Mouse (Mus musculus) spleen, postnatal 36 days (tissue): ENCODE data around the gene Amigo2.

ENCODE experiments used
- DNase-seq, 2 experiments: peaks; one replicate each; pipeline ENCODE4 v3.0.0; 2022; ENCODE audit warnings: low spot score in 2 of 2, mixed read lengths in 1 of 2

Amigo2 gene

DNA sequence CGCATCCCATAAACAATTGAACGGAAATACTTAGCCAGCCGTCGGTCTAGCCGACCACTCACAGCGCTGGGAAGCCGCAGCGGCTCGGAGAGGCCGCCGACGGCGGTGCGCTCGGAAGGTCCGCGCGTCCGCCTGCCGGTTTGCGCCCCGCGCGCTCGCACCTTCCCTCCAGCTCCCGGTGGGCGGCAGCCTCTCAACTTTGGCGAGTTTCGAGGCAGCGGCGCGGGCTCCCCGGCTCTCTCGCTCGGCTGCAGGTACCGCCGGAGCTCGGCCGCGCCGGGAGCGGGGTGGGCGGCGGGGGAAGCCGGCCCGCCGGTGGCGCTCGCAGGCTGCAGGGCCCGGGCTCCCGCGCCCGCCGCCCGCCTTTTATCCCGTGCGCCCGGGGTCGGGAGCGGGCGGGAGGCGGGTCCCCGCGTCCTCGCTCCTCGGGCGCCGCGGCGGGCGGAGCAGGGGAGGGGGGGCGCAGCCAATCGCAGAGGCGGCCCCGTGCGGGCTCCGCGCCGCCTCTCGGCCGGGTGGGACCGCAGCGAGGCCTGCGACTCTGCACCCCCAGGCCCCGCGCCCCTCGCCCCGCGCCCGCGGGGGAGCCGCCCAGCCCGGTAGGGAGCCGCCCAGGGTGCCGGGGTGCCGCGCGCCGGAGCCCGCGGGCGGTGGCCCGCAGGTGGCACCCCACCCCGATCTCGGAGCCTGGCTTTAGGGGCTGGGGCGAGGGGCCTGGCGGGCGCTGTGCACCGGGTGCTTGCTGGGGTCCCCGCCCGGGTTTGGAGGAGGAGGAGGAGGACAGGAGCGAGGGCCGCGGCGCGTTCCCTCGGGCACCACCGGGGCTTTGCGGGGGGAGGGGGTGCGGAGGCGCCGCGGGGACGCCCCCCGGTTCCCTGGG lies at the start of gene Amigo2, which contains the start of gene Pced1b:
Amigo2 (minus strand) TSS at position 377 of the 880 bp plus-strand sequence.
Pced1b (plus strand) TSS at position 197 of the 880 bp plus-strand sequence.
- DNase-seq, result peak; percentile 61 to 63

DNA sequence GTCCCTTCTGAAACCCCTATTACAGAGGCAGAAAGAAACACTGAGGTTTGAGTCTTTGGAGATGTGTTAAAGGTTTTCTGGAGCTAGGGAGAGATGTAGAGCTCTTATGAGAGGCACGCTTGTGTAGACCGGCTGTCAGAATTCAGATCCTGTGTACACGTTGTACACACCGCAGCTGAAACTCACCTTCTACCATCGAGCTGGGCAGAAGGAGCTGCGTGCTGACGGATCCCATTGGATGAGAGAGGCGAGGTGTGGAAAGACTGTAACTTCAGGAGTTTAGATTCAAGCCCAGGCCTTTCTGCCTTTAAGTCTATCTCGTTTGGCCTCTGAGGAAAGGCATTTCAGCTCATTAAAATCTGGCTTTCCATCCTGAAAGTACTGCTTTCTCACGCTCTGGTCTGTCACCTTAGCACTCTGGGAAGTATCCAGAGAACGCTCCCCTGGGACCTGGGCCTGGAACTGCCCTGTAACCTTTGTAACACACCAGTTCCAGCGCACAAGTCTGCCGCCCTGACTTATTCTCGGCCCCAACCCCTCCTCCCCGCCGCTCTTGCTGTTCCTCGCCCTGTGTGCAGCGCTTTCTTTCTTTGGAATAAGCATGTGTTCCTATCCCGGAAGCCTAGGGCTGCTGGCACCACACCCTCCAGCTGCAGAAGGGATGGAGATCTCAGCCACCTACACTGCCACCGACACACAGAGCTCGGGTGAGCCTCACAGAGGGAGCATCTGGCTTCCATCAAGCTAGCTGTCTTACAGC lies 44.4 kb upstream of the Amigo2 start:
- no peak for DNase-seq

DNA sequence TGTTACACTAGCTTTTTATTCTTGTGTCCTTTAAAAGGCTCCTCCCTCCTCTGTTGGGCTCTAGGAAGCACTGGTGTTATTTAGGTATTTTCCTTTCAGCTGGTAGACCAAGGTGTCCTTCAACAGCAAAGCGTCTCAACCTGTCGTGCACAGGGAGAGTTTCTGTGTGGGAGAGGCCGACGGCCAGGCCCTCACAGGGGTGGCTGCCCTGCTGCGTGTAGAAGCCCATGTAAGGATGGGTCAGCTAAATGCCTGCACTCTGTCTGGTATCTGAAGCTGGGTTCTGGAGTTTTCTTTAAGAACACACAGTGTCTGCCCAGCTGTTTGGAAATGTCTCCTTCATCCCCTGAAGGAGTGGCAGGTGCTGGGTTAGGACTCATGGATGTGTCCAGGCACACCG lies 43.3 kb upstream of the Amigo2 start:
- DNase-seq, result no peak

GRCm38 (mm10) chr15:97289176-97289575 lies 42.1 kb upstream of the Amigo2 start:
- DNase-seq, result no peak

DNA sequence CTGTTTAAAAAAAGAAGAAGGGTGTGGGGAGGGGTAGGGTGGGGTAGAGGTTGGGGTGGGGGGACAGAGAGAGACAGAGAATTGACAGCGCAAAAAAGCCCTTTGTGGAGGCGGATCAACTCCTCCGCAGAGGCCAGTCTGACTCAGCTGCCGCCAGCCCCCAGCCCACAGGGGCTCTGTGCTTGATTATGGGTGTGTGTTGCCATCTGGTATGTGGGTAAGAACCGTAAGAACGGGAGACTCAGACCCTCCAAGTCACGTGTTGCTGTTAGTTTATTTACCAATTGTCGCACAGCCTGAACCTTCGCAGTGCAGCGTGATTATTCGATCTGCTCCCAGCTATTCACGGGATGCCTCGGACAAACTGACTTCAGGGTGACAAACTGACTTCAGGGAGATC lies 41.6 kb upstream of the Amigo2 start:
- DNase-seq, result no peak

DNA sequence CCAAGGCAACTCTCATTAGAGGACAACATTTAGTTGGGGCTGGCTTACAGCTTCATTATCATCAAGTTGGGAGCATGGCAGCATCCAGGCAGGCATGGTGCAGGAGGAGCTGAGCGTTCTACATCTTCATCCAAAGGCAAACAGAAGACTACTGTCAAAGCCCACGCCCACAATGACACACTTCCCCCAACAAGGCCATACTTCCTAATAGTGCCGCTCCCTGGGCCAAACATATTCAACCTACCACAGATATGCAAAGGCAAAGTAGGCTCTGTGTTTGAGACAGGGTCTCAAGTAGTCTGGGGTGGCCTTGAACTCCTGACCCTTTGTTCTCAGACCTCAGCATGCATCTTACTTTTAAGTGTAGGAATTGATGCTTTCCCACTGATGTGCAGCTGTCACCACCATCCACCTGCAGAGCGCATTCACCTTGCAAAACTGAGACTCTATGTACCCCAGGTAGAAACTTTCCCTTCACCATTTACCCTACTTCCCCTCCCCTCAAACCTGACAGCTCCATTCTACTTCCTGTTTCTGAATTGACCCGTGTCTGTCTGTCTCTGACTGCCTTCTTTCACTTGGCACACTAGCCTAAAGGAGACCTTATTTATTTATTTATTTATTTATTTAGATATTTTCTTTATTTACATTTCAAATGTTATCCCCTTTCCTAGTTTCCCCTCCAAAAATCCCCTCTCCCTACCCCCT lies 40.5 kb upstream of the Amigo2 start:
- peak in 1 of 2 experiments; percentile 14 for DNase-seq

- DNase-seq, result no peak
Observed at GRCm38 (mm10) chr15:97286731-97287130, 39.6 kb upstream of the Amigo2 start.

- DNase-seq, result no peak
Observed at GRCm38 (mm10) chr15:97285665-97286212, 38.7 kb upstream of the Amigo2 start.

GRCm38 (mm10) chr15:97284201-97284600 lies 37.1 kb upstream of the Amigo2 start:
- no peak for DNase-seq

DNA sequence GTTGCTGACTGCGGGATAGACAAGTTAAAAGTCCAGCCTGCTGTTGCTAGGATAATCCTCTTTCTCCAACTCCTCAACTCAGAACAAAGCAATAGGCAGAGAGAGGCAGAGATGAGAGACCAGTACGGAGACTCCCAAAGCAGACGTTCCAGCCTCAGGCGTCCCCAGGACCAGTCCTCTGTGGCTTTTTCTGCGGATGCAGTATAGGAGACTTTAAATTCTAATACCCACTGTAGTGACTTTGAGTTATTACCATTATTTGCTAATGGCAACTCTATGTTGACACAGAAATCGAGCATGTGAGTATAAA lies 35.4 kb upstream of the Amigo2 start:
- DNase-seq, result no peak

- DNase-seq, result no peak
Observed at GRCm38 (mm10) chr15:97281712-97282571, 34.9 kb upstream of the Amigo2 start.

DNA sequence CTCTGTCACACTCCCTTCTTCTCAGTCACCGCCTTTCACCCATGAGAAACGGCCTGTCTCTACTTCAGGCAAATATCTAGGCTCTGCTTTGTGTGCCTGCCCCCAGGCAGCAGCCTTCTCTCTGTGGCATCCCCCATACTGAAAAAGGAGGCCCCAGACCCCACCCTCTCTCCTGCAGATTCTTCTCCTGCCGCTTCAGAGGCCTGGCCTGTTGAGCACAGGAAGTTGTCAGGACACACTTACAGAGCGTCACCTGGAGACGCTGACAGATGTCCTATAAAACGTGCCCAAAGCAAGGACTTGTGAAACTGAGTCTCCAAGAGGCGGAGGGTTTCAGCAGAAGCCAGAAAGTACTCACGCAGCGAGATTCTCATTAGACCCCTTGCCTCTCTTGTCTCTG lies 33.7 kb upstream of the Amigo2 start:
- no peak for DNase-seq

DNA sequence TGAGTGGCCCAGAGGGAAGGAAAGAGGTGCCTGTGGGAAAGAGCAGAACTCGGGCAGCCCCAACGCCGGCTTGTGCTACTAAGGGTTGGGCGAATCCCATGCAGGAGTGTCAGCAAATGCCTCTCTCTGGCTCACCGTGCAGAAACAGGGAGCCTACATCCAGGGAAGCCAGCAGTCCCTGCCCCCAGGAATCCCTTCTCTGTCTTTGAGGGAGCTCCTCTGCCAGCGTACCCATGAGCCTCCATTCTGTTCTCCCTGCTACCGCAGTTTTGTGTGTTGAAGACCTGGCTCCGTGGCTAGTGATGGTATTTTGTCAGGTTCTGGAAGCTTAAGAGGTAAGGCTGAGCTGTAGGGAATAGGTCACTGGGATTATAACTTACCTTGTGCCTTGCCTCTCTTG lies 33.0 kb upstream of the Amigo2 start:
- no peak for DNase-seq

DNA sequence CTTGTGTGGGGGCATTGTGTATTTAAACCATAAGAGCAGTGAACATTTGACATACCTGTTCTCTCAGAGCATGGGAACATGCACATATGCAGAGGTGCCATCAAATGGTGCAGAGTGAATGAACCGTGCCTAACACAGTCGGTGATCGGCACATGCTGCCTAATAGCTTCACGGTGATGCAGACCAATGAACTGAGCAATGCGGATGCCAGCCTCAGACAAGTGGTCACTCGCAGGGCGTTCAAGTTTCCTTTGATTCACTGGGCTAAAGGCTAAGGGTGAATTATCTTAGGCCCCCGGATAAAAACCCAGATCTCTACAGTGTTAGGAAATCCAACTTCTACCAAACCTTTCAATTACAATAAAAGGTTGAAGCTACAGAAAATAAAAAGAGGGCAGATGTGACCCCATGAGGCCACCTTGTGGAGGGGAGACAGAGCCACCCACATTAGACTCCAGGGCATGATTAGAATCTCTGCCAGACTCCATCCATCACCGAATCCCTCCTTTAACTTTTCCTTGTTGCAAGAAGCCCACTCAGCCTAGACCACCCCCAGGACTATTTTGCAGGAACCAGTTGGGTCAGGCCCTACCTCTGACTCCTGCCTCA lies 31.4 kb upstream of the Amigo2 start:
- no peak for DNase-seq

DNA sequence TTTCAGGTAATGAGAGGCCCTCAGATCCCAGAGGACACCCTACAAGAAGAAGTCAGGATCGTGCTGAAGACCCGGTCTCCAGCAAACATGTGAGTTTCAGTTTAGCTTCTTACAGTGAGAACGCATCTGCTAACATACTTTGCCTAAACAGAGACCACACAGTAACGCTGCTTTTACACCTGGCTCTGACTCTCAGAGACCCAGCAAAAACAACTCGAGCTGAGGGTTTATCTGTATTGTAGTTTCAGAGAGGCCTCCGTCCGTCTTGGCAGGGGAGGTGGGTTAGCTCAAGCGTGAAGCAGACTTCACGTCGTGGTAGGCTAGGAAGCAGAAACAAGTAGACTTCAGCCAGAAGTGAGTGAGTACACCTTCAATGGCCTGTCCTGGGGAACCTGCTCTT lies 30.2 kb upstream of the Amigo2 start:
- DNase-seq, result peak; percentile 64 to 68

GRCm38 (mm10) chr15:97276660-97277153 lies 29.6 kb upstream of the Amigo2 start:
- no peak for DNase-seq

DNA sequence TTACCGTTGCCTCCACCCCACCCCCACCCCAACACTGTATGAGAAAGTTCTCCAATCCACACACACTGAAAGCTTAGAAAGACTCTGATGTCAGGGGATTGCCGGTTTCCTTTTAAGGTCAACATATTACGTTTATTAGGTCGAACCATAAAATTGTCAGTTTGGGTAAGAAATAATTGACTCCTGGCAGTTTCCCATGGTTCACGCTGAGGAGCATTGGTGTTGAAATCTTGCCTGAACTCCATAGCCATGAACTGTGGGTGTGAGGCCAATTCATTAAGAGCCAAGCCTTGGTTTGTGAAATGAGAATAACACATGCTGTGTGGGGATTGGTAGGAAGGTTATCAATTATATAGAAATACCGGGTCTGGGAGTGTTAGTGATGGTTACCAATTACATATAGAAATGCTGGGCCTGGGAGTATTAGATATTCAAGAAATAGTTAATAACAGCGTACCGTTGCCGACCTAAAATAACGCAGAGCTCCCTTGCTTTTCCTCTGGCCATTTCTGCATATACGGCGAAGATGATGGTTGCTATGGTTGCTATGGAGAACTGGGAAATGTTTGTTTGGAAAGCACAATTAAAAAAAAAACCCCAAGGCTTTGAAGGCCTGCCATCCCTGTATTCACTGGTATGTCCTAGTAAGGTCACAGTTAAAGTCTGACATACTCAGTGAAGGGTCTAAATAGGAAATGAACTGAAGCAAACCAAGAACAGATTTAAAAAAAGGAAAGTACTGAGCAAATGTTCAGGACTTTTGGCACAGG lies 28.7 kb upstream of the Amigo2 start:
- no peak for DNase-seq

DNA sequence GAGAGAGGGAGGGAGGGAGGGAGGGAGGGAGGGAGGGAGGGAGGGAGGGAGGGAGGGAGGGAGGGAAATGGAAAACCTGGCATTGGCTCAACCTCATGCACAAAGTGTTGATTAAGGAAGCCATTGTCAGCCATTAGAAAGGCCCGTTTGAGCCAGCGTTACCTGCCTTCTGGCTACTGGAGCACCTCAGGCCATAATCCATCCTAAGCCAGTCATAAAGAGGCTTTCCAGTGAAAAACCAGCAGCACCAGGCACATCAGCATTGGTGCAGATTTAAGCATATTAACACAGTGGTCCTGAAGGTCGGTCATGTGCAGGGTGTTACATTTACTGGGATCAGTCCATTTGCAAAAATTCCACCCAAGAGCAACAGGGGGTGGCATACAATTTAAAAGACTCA lies 25.7 kb upstream of the Amigo2 start:
- DNase-seq, result no peak

GRCm38 (mm10) chr15:97271985-97272697 lies 25.1 kb upstream of the Amigo2 start:
- DNase-seq, result no peak
